Mouse (Mus musculus) heart, embryonic 16.5 days (tissue): ENCODE results near the gene Ltbp3. TPM values are rescaled to one million over a fixed set of nuclear protein-coding genes. Genes with fewer than 3 reads are reported as not detected.

Experiments used
- ATAC-seq: fragments of 200-750 bp; cut with Nextera tagmentation; replicated peaks from 2 replicates; pipeline ENCODE4 v1.8.0; 2017; ENCODE audit warnings: moderate number of reproducible peaks; ENCODE audit not compliant: insufficient read depth, low FRiP score; ENCODE audit errors: extremely low read depth
- H3K27ac ChIP-seq: fragments of 300-500 bp; sonication (generic); 2 replicates; pipeline ENCODE4 v1.5.1; 2014; ENCODE audit warnings: mild to moderate bottlenecking, low read length, control low read depth, moderate library complexity
- H3K27me3 ChIP-seq: fragments of 300-500 bp; sonication (generic); 2 replicates; pipeline ENCODE4 v1.6.1; 2014; ENCODE audit warnings: low read length, mixed read lengths; ENCODE audit not compliant: control insufficient read depth, insufficient read depth
- H3K36me3 ChIP-seq: fragments of 300-500 bp; sonication (generic); 2 replicates; pipeline ENCODE4 v1.6.1; 2014; ENCODE audit not compliant: control insufficient read depth, insufficient read depth
- H3K4me1 ChIP-seq: fragments of 300-500 bp; sonication (generic); 2 replicates; pipeline ENCODE4 v1.6.1; 2014; ENCODE audit warnings: low read length, mixed read lengths; ENCODE audit not compliant: control insufficient read depth, insufficient read depth
- H3K4me2 ChIP-seq: fragments of 300-500 bp; sonication (generic); 2 replicates; pipeline ENCODE4 v1.6.1; 2014; ENCODE audit warnings: low read depth, mild to moderate bottlenecking, control low read depth, low read length
- H3K4me3 ChIP-seq: fragments of 300-500 bp; sonication (generic); 2 replicates; pipeline ENCODE4 v1.5.1; 2014; ENCODE audit warnings: mild to moderate bottlenecking, control low read depth, low read length
- H3K9ac ChIP-seq: fragments of 300-500 bp; sonication (generic); 2 replicates; pipeline ENCODE4 v1.6.1; 2014; ENCODE audit warnings: low read length, control low read depth
- H3K9me3 ChIP-seq: fragments of 300-500 bp; sonication (generic); replicated peaks from 2 replicates; pipeline ENCODE4 v1.6.1; 2016; ENCODE audit warnings: low read length; ENCODE audit not compliant: control insufficient read depth
- WGBS: fragments of 180-500 bp; shearing (Covaris S2); extraction: QIAGEN DNeasy Blood & Tissue Kit; methylation state at CpG from one replicate; pipeline ENCODE4 v1.1.7; 2014; 5-methylcytosine and 5-hydroxymethylcytosine counted together
- polyA plus RNA-seq: library from polyadenylated mRNA; unstranded; fragments of >200 nt; fragmentation: Nextera tagmentation; extraction: Ambion mirVana; gene quantifications from 2 replicates; pipeline ENCODE4 v1.2.1, GENCODE M21; 2015

Ltbp3 gene
- polyA plus RNA-seq, 1 experiment from 2014 or later = 27.3 TPM

GRCm38 (mm10) chr19:5742241-5742641, 1.5 kb downstream of the Ltbp3 start:
- Histone ChIP-seq H3K27ac (peak overlapping the region; percentile 95), H3K27me3 (0 out of 2 replicates have a peak, but pooled peaks cover 4% of the 10 kb centered on the region), H3K9me3 (no peaks in the 10 kb centered on the region), H3K4me1 (peaks cover 47% of the 10 kb centered on the region), H3K9ac (peak overlapping the region; percentile 96), H3K4me2 (peak overlapping the region; percentile 96), H3K4me3 (peak overlapping the region; percentile 85), H3K36me3 (no peaks in the 10 kb centered on the region)
- peak; percentile 33 for ATAC-seq
- under 1% methylated on average over 31 of the region's 32 CpGs for WGBS

- no peak for ATAC-seq
- peak overlapping the region; percentile 96 for H3K4me2 ChIP-seq
- H3K27ac ChIP-seq = no peak overlapping the region
- H3K9ac ChIP-seq = peak overlapping the region; percentile 7; the same call in 1 of the 2 replicates
- H3K4me3 ChIP-seq = peak overlapping the region; percentile 85; the same call in 1 of the 2 replicates
- H3K36me3 ChIP-seq = no peaks in the 10 kb centered on the region
- peaks cover 8% of the 10 kb centered on the region for H3K27me3 ChIP-seq
- peaks cover 47% of the 10 kb centered on the region for H3K4me1 ChIP-seq
- 46% methylated on average over 5 of the region's 5 CpGs for WGBS
- H3K9me3 ChIP-seq = no peaks in the 10 kb centered on the region
These were observed 2.9 kb downstream of the Ltbp3 start for GRCm38 (mm10) chr19:5743576-5743975.

- WGBS = 10% methylated on average over 36 of the region's 36 CpGs
- peaks cover 27% of the 10 kb centered on the region for H3K27me3 ChIP-seq
- H3K4me2 ChIP-seq = peak overlapping the region; percentile 56
- H3K4me1 ChIP-seq = peaks cover 34% of the 10 kb centered on the region
- H3K4me3 ChIP-seq = peak overlapping the region; percentile 32
- ATAC-seq = no peak
- H3K9me3 ChIP-seq = no peaks in the 10 kb centered on the region
- peak overlapping the region; percentile 58 for H3K9ac ChIP-seq
- H3K36me3 ChIP-seq = no peaks in the 10 kb centered on the region
- no peak overlapping the region for H3K27ac ChIP-seq
These were observed 5.3 kb downstream of the Ltbp3 start for GRCm38 (mm10) chr19:5745756-5746710.

GRCm38 (mm10) chr19:5746907-5747363, 6.2 kb downstream of the Ltbp3 start:
- WGBS = 40% methylated on average over 12 of the region's 12 CpGs

GRCm38 (mm10) chr19:5749476-5749875, 8.8 kb downstream of the Ltbp3 start:
- H3K9me3 ChIP-seq = no peaks in the 10 kb centered on the region
- 80% methylated on average over 6 of the region's 6 CpGs for WGBS
- 0 out of 2 replicates have a peak, but pooled peaks cover 2% of the 10 kb centered on the region for H3K36me3 ChIP-seq
- H3K4me3 ChIP-seq = no peak overlapping the region
- H3K27me3 ChIP-seq = peaks cover 32% of the 10 kb centered on the region
- no peak for ATAC-seq
- H3K9ac ChIP-seq = no peak overlapping the region
- no peak overlapping the region for H3K27ac ChIP-seq
- H3K4me2 ChIP-seq = no peak overlapping the region
- peaks cover 18% of the 10 kb centered on the region for H3K4me1 ChIP-seq

More at GRCm38 (mm10) chr19:5746907-5747363, 6.2 kb downstream of the Ltbp3 start:
- ATAC-seq = no peak
- Histone ChIP-seq H3K4me2 (no peak overlapping the region), H3K4me3 (no peak overlapping the region), H3K4me1 (peaks cover 35% of the 10 kb centered on the region), H3K9me3 (no peaks in the 10 kb centered on the region), H3K27me3 (peaks cover 32% of the 10 kb centered on the region), H3K9ac (no peak overlapping the region), H3K27ac (no peak overlapping the region), H3K36me3 (no peaks in the 10 kb centered on the region)

GRCm38 (mm10) chr19:5750951-5751350, 10.2 kb downstream of the Ltbp3 start:
- 0 out of 2 replicates have a peak, but pooled peaks cover 2% of the 10 kb centered on the region for H3K36me3 ChIP-seq
- no peak overlapping the region for H3K9ac ChIP-seq
- H3K27me3 ChIP-seq = peaks cover 31% of the 10 kb centered on the region
- no peak overlapping the region for H3K4me2 ChIP-seq
- no peak for ATAC-seq
- no peak overlapping the region for H3K4me3 ChIP-seq
- 19% methylated on average over 22 of the region's 22 CpGs for WGBS
- H3K9me3 ChIP-seq = no peaks in the 10 kb centered on the region
- H3K4me1 ChIP-seq = peaks cover 11% of the 10 kb centered on the region
- H3K27ac ChIP-seq = no peak overlapping the region

- Histone ChIP-seq H3K36me3 (0 out of 2 replicates have a peak, but pooled peaks cover 2% of the 10 kb centered on the region), H3K27me3 (peaks cover 31% of the 10 kb centered on the region), H3K9ac (no peak overlapping the region), H3K27ac (no peak overlapping the region), H3K9me3 (no peaks in the 10 kb centered on the region), H3K4me1 (peaks cover 10% of the 10 kb centered on the region), H3K4me2 (no peak overlapping the region), H3K4me3 (no peak overlapping the region)
- ATAC-seq = no peak
- WGBS = 20% methylated on average over 20 of the region's 20 CpGs
These were observed 11.0 kb downstream of the Ltbp3 start for GRCm38 (mm10) chr19:5751742-5752141.

- peaks cover 8% of the 10 kb centered on the region; the same call in 1 of the 2 replicates for H3K27me3 ChIP-seq
- ATAC-seq = peak; percentile 54
These were observed 15.7 kb downstream of the Ltbp3 start for GRCm38 (mm10) chr19:5756321-5756985.

More at GRCm38 (mm10) chr19:5756321-5756985, 15.7 kb downstream of the Ltbp3 start:
- Histone ChIP-seq H3K36me3 (peaks cover 36% of the 10 kb centered on the region), H3K4me1 (peaks cover 10% of the 10 kb centered on the region), H3K27ac (no peak overlapping the region), H3K4me3 (peak overlapping the region; percentile 28), H3K9me3 (no peaks in the 10 kb centered on the region), H3K4me2 (peak overlapping the region; percentile 57), H3K9ac (peak overlapping the region; percentile 45)
- WGBS = 21% methylated on average over 29 of the region's 29 CpGs
